Mouse (Mus musculus): ENCODE results near the gene Satb1.

DNA sequence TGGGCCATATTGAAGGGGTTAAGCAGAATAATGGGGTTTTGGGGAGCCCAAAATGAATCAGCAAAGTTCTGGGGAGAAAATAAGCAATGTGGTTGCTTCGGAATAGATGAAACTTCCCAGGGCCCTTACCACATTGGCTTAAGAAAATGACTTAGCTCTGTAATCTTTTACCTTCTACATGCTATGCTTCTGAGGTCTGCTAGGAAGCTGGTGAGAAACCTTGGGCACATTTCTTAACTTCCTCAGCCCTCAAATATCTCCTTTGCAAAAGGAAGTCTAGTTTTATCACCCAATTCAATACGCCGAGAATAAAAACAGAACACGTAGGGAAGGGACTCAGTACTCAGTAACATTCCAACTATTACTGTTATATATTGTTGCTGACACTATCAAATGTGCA, 80.9 kb downstream of the Satb1 start:
- TF ChIP-seq CTCF (IDR thresholded peaks at IDR 0.05; ENCODE audit: borderline replicate concordance, extremely low read depth, insufficient read depth, insufficient read length) (no peak), POLR2A (IDR thresholded peaks at IDR 0.05; ENCODE audit: borderline replicate concordance, extremely low read depth, insufficient read depth, insufficient read length, poor library complexity, severe bottlenecking) (no peak)

Data from brain, embryonic 14.5 days (tissue).